Mouse (Mus musculus) erythroblast, adult 5-6 weeks (primary cell): ENCODE data around the gene Rtl5. TPM values are rescaled to one million over a fixed set of nuclear protein-coding genes. Genes with fewer than 3 reads are reported as not detected.
"Not testable (repeated sequence)": the region's sequence is repeated elsewhere in the genome, so short reads cannot be mapped to it uniquely, and the experiment has no call there.

Experiments
- ATAC-seq: replicated peaks from 2 replicates; pipeline ENCODE4 v1.8.0; 2016; ENCODE audit warnings: moderate number of reproducible peaks, mild to moderate bottlenecking, moderate TSS enrichment, inconsistent platforms; ENCODE audit not compliant: poor library complexity, low FRiP score, severe bottlenecking
- total RNA-seq, 2 experiments: library from RNA; stranded (forward) in 1 of 2; stranded (reverse) in 1 of 2; fragments of 150-400 nt in 1 of 2; fragments of 200-764, 138-1000 nt in 1 of 2; gene quantifications; 2 replicates each; pipeline versions ENCODE4 v1.2.3 to v1.2.4; 2015 to 2017; ENCODE audit warnings: low replicate concordance in 2 of 2

The Rtl5 gene
- total RNA-seq (2015; ENCODE audit: low replicate concordance) (not detected in 2 replicates), total RNA-seq (2017; ENCODE audit: low replicate concordance) (0.77 and 2.4 TPM in 2 replicates)

- no peak for ATAC-seq
Measured at GRCm38 (mm10) chrX:102070591-102071471, at the start of gene Rtl5. TSS of gene Rtl5 (minus strand) at chrX:102071304.

GRCm38 (mm10) chrX:102119042-102119864, 48.1 kb upstream of the Rtl5 start, which contains the start of gene Pin4:
TSS of gene Pin4 (plus strand) at chrX:102119447.
- ATAC-seq = peak; percentile 99

- no peak for ATAC-seq
Measured at GRCm38 (mm10) chrX:102115676-102116075, 44.6 kb upstream of the Rtl5 start.

GRCm38 (mm10) chrX:102109349-102109748, 38.2 kb upstream of the Rtl5 start:
- ATAC-seq = not testable (repeated sequence)

- not testable (repeated sequence) for ATAC-seq
Measured at GRCm38 (mm10) chrX:102103830-102104229, 32.7 kb upstream of the Rtl5 start.

GRCm38 (mm10) chrX:102101886-102102285, 30.8 kb upstream of the Rtl5 start:
- ATAC-seq = no peak

GRCm38 (mm10) chrX:102094381-102094904, 23.3 kb upstream of the Rtl5 start:
- no peak for ATAC-seq

GRCm38 (mm10) chrX:102090605-102091004, 19.5 kb upstream of the Rtl5 start:
- ATAC-seq = no peak

- ATAC-seq = no peak
Measured at GRCm38 (mm10) chrX:102085798-102086443, 14.8 kb upstream of the Rtl5 start.

- no peak for ATAC-seq
Measured at GRCm38 (mm10) chrX:102082340-102082739, 11.2 kb upstream of the Rtl5 start.

GRCm38 (mm10) chrX:102081573-102082279, 10.6 kb upstream of the Rtl5 start:
- ATAC-seq = no peak

GRCm38 (mm10) chrX:102081076-102081475, 10.0 kb upstream of the Rtl5 start:
- no peak for ATAC-seq

GRCm38 (mm10) chrX:102076886-102077765, 6.0 kb upstream of the Rtl5 start:
- no peak for ATAC-seq

GRCm38 (mm10) chrX:102075158-102075557, 4.1 kb upstream of the Rtl5 start:
- no peak for ATAC-seq

- ATAC-seq = no peak
Measured at GRCm38 (mm10) chrX:102074435-102074834, 3.3 kb upstream of the Rtl5 start.

- ATAC-seq = no peak
Measured at GRCm38 (mm10) chrX:102073605-102074325, 2.7 kb upstream of the Rtl5 start.

GRCm38 (mm10) chrX:102071517-102071916, 413 bp upstream of the Rtl5 start:
- no peak for ATAC-seq
